Mouse (Mus musculus) neural tube, embryonic 11.5 days (tissue): ENCODE measurements around the gene Vmn2r68. TPM values are rescaled to one million over a fixed set of nuclear protein-coding genes. Genes with fewer than 3 reads are reported as not detected.

Experiments used
- ATAC-seq: fragments of 200-750 bp; cut with Nextera tagmentation; 2 replicates; pipeline ENCODE4 v1.8.0; 2017; ENCODE audit warnings: moderate number of reproducible peaks, mild to moderate bottlenecking, moderate TSS enrichment, moderate library complexity; ENCODE audit not compliant: insufficient read depth, low FRiP score, low TSS enrichment
- DNase-seq: peaks from one replicate; pipeline ENCODE4 v3.0.0-alpha.2; 2015; ENCODE audit warnings: low spot score
- H3K27ac ChIP-seq: fragments of 300-500 bp; sonication (generic); 2 replicates; pipeline ENCODE4 v1.5.1; 2014; ENCODE audit warnings: low read depth, mild to moderate bottlenecking, low read length
- H3K27me3 ChIP-seq: fragments of 300-500 bp; sonication (generic); 2 replicates; pipeline ENCODE4 v1.6.1; 2014; ENCODE audit warnings: mild to moderate bottlenecking, low read length, mixed read lengths; ENCODE audit not compliant: control insufficient read depth, insufficient read depth
- H3K36me3 ChIP-seq: fragments of 300-500 bp; sonication (generic); 2 replicates; pipeline ENCODE4 v1.6.1; 2014; ENCODE audit warnings: mild to moderate bottlenecking, low read length, moderate library complexity, mixed read lengths; ENCODE audit not compliant: control insufficient read depth, insufficient read depth
- H3K4me1 ChIP-seq: fragments of 300-500 bp; sonication (generic); 2 replicates; pipeline ENCODE4 v1.6.1; 2014; ENCODE audit warnings: low read length, mixed read lengths; ENCODE audit not compliant: control insufficient read depth, insufficient read depth
- H3K4me2 ChIP-seq: fragments of 300-500 bp; sonication (generic); 2 replicates; pipeline ENCODE4 v1.6.1; 2014; ENCODE audit warnings: low read depth, mild to moderate bottlenecking, moderate library complexity
- H3K4me3 ChIP-seq: fragments of 300-500 bp; sonication (generic); 2 replicates; pipeline ENCODE4 v1.5.1; 2014; ENCODE audit warnings: low read depth, low read length
- H3K9ac ChIP-seq: fragments of 300-500 bp; sonication (generic); 2 replicates; pipeline ENCODE4 v1.6.1; 2014; ENCODE audit warnings: mild to moderate bottlenecking, low read length
- H3K9me3 ChIP-seq: fragments of 300-500 bp; sonication (generic); 2 replicates; pipeline ENCODE4 v1.6.1; 2016; ENCODE audit warnings: low read length; ENCODE audit not compliant: control insufficient read depth
- polyA plus RNA-seq: library from polyadenylated mRNA; unstranded; fragments of >200 nt; fragmentation: Nextera tagmentation; extraction: Ambion mirVana; gene quantifications from 2 replicates; pipeline ENCODE4 v1.2.1, GENCODE M21; 2014

The Vmn2r68 gene
- not detected in 2 replicates for polyA plus RNA-seq

DNA sequence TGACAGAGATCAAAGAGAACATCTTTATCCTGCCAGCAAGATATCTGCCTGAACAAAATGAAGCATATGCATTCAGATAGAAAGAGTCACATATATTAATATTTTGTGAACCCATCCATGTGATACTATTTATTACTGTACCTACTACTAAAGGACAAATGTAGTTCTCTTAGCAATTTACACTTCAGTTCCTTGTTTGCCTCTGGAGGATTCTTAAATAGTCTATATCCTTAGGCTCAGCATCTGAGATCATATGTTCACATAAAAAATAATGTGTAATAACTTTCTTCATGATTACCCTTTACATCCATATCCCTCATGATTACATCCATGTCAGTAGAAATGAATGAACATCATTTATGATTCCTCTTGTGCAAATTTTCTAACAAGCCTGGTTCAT lies at the start of gene Vmn2r68:
Vmn2r68 (minus strand) TSS at position 101 of the 400 bp plus-strand sequence.
- H3K36me3 ChIP-seq = no peaks in the 10 kb centered on the region
- H3K4me3 ChIP-seq = no peak within 1 kb of the TSS
- no peaks in the 10 kb centered on the region for H3K27me3 ChIP-seq
- H3K4me1 ChIP-seq = no peaks in the 10 kb centered on the region
- no peak within 1 kb of the TSS for H3K4me2 ChIP-seq
- H3K27ac ChIP-seq = no peak within 1 kb of the TSS
- no peak for ATAC-seq
- no peak for DNase-seq
- H3K9me3 ChIP-seq = no peaks in the 10 kb centered on the region
- H3K9ac ChIP-seq = no peak within 1 kb of the TSS

Other genes starting within 250 kb of the Vmn2r68 start
- not detected in 2 replicates for gene Vmn2r66, start 225.5 kb downstream of the Vmn2r68 start, polyA plus RNA-seq
- not detected in 2 replicates for gene Vmn2r67, start 81.8 kb downstream of the Vmn2r68 start, polyA plus RNA-seq
- gene Vmn2r69, start 178.1 kb upstream of the Vmn2r68 start, polyA plus RNA-seq = not detected in 2 replicates